Mouse (Mus musculus): ENCODE measurements at regions not wholly inside any gene's neighbourhood (a gene's known extent, or its start where the extent isn't known, plus 50 kb on each side); places are given as distances from the start of the nearest gene placed in this dataset.

- no peaks in the 10 kb centered on the region for H3K4me1 ChIP-seq (ENCODE audit: control insufficient read depth, insufficient read depth, low read depth, low read length)
- 79% methylated on average over 5 of the region's 5 CpGs for WGBS
- H3K9me3 ChIP-seq (ENCODE audit: control insufficient read depth, low read length), result no peaks in the 10 kb centered on the region
- H3K4me2 ChIP-seq (ENCODE audit: low read length), result no peak overlapping the region
- no peak overlapping the region for H3K9ac ChIP-seq (ENCODE audit: low read depth, low read length)
- H3K27me3 ChIP-seq (replicated peaks; ENCODE audit: control insufficient read depth, insufficient read depth, low read length), result no peaks in the 10 kb centered on the region
- no peak for ATAC-seq
- H3K27ac ChIP-seq (ENCODE audit: low read depth, low read length), result no peak overlapping the region
- no peaks in the 10 kb centered on the region for H3K36me3 ChIP-seq (ENCODE audit: control insufficient read depth, insufficient read depth, low read length)
- H3K4me3 ChIP-seq (ENCODE audit: low read length), result no peak overlapping the region
Measured at GRCm38 (mm10) chr3:148602730-148603255, 387.6 kb downstream of the Adgrl2 start.

- H3K4me3 ChIP-seq (ENCODE audit: low read length), result no peak overlapping the region
- H3K9ac ChIP-seq (ENCODE audit: low read depth, low read length), result no peak overlapping the region
- no peaks in the 10 kb centered on the region for H3K27me3 ChIP-seq (replicated peaks; ENCODE audit: control insufficient read depth, insufficient read depth, low read length)
- no peak overlapping the region for H3K4me2 ChIP-seq (ENCODE audit: low read length)
- H3K36me3 ChIP-seq (ENCODE audit: control insufficient read depth, insufficient read depth, low read length), result no peaks in the 10 kb centered on the region
- no peaks in the 10 kb centered on the region for H3K9me3 ChIP-seq (ENCODE audit: control insufficient read depth, low read length)
- H3K27ac ChIP-seq (ENCODE audit: low read depth, low read length), result no peak overlapping the region
- 89% methylated on average over 4 of the region's 4 CpGs for WGBS
- ATAC-seq, result no peak
- no peaks in the 10 kb centered on the region for H3K4me1 ChIP-seq (ENCODE audit: control insufficient read depth, insufficient read depth, low read depth, low read length)
Measured at GRCm38 (mm10) chr3:148595561-148595960, 394.8 kb downstream of the Adgrl2 start.

- Histone ChIP-seq H3K9ac (ENCODE audit: low read depth, low read length) (no peak overlapping the region), H3K36me3 (ENCODE audit: control insufficient read depth, insufficient read depth, low read length) (no peaks in the 10 kb centered on the region), H3K4me2 (ENCODE audit: low read length) (no peak overlapping the region), H3K9me3 (ENCODE audit: control insufficient read depth, low read length) (no peaks in the 10 kb centered on the region), H3K27me3 (replicated peaks; ENCODE audit: control insufficient read depth, insufficient read depth, low read length) (no peaks in the 10 kb centered on the region), H3K4me1 (ENCODE audit: control insufficient read depth, insufficient read depth, low read depth, low read length) (no peaks in the 10 kb centered on the region), H3K27ac (ENCODE audit: low read depth, low read length) (no peak overlapping the region), H3K4me3 (ENCODE audit: low read length) (no peak overlapping the region)
- WGBS, result 84% methylated on average over 2 of the region's 2 CpGs
- ATAC-seq, result no peak
Measured at GRCm38 (mm10) chr3:148589556-148589955, 400.8 kb downstream of the Adgrl2 start.

GRCm38 (mm10) chr3:148575735-148576134, 414.6 kb downstream of the Adgrl2 start:
- Histone ChIP-seq H3K36me3 (ENCODE audit: control insufficient read depth, insufficient read depth, low read length) (no peaks in the 10 kb centered on the region), H3K27ac (ENCODE audit: low read depth, low read length) (no peak overlapping the region), H3K4me2 (ENCODE audit: low read length) (no peak overlapping the region), H3K9ac (ENCODE audit: low read depth, low read length) (no peak overlapping the region), H3K4me3 (ENCODE audit: low read length) (no peak overlapping the region), H3K9me3 (ENCODE audit: control insufficient read depth, low read length) (no peaks in the 10 kb centered on the region), H3K4me1 (ENCODE audit: control insufficient read depth, insufficient read depth, low read depth, low read length) (no peaks in the 10 kb centered on the region), H3K27me3 (replicated peaks; ENCODE audit: control insufficient read depth, insufficient read depth, low read length) (no peaks in the 10 kb centered on the region)
- 83% methylated on average over 1 of the region's 1 CpGs for WGBS
- ATAC-seq, result no peak

GRCm38 (mm10) chr3:148572493-148572892, 417.9 kb downstream of the Adgrl2 start:
- Histone ChIP-seq H3K4me1 (ENCODE audit: control insufficient read depth, insufficient read depth, low read depth, low read length) (no peaks in the 10 kb centered on the region), H3K4me2 (ENCODE audit: low read length) (no peak overlapping the region), H3K9ac (ENCODE audit: low read depth, low read length) (no peak overlapping the region), H3K4me3 (ENCODE audit: low read length) (no peak overlapping the region), H3K9me3 (ENCODE audit: control insufficient read depth, low read length) (no peaks in the 10 kb centered on the region), H3K27me3 (replicated peaks; ENCODE audit: control insufficient read depth, insufficient read depth, low read length) (no peaks in the 10 kb centered on the region), H3K27ac (ENCODE audit: low read depth, low read length) (no peak overlapping the region), H3K36me3 (ENCODE audit: control insufficient read depth, insufficient read depth, low read length) (no peaks in the 10 kb centered on the region)
- 88% methylated on average over 4 of the region's 4 CpGs for WGBS
- ATAC-seq, result no peak

GRCm38 (mm10) chr3:148564716-148565115, 425.6 kb downstream of the Adgrl2 start:
- H3K27ac ChIP-seq (ENCODE audit: low read depth, low read length), result no peak overlapping the region
- no peaks in the 10 kb centered on the region for H3K9me3 ChIP-seq (ENCODE audit: control insufficient read depth, low read length)
- no peak overlapping the region for H3K4me2 ChIP-seq (ENCODE audit: low read length)
- no peaks in the 10 kb centered on the region for H3K36me3 ChIP-seq (ENCODE audit: control insufficient read depth, insufficient read depth, low read length)
- no peak overlapping the region for H3K9ac ChIP-seq (ENCODE audit: low read depth, low read length)
- H3K27me3 ChIP-seq (replicated peaks; ENCODE audit: control insufficient read depth, insufficient read depth, low read length), result no peaks in the 10 kb centered on the region
- no peaks in the 10 kb centered on the region for H3K4me1 ChIP-seq (ENCODE audit: control insufficient read depth, insufficient read depth, low read depth, low read length)
- H3K4me3 ChIP-seq (ENCODE audit: low read length), result no peak overlapping the region
- 80% methylated on average over 4 of the region's 4 CpGs for WGBS
- ATAC-seq, result no peak

GRCm38 (mm10) chr3:148561211-148561610, 429.1 kb downstream of the Adgrl2 start:
- Histone ChIP-seq H3K9me3 (ENCODE audit: control insufficient read depth, low read length) (no peaks in the 10 kb centered on the region), H3K27me3 (replicated peaks; ENCODE audit: control insufficient read depth, insufficient read depth, low read length) (no peaks in the 10 kb centered on the region), H3K4me1 (ENCODE audit: control insufficient read depth, insufficient read depth, low read depth, low read length) (no peaks in the 10 kb centered on the region), H3K27ac (ENCODE audit: low read depth, low read length) (no peak overlapping the region), H3K9ac (ENCODE audit: low read depth, low read length) (no peak overlapping the region), H3K36me3 (ENCODE audit: control insufficient read depth, insufficient read depth, low read length) (no peaks in the 10 kb centered on the region), H3K4me2 (ENCODE audit: low read length) (no peak overlapping the region), H3K4me3 (ENCODE audit: low read length) (no peak overlapping the region)
- WGBS, result 78% methylated on average over 4 of the region's 4 CpGs
- ATAC-seq, result no peak

GRCm38 (mm10) chr3:148559752-148560460, 430.4 kb downstream of the Adgrl2 start:
- H3K4me2 ChIP-seq (ENCODE audit: low read length), result no peak overlapping the region
- H3K27me3 ChIP-seq (replicated peaks; ENCODE audit: control insufficient read depth, insufficient read depth, low read length), result no peaks in the 10 kb centered on the region
- 72% methylated on average over 13 of the region's 13 CpGs for WGBS
- no peak overlapping the region for H3K9ac ChIP-seq (ENCODE audit: low read depth, low read length)
- H3K4me3 ChIP-seq (ENCODE audit: low read length), result no peak overlapping the region
- H3K9me3 ChIP-seq (ENCODE audit: control insufficient read depth, low read length), result no peaks in the 10 kb centered on the region
- H3K4me1 ChIP-seq (ENCODE audit: control insufficient read depth, insufficient read depth, low read depth, low read length), result no peaks in the 10 kb centered on the region
- no peaks in the 10 kb centered on the region for H3K36me3 ChIP-seq (ENCODE audit: control insufficient read depth, insufficient read depth, low read length)
- ATAC-seq, result no peak
- H3K27ac ChIP-seq (ENCODE audit: low read depth, low read length), result no peak overlapping the region

GRCm38 (mm10) chr3:148558592-148559157, 431.7 kb downstream of the Adgrl2 start:
- no peak overlapping the region for H3K27ac ChIP-seq (ENCODE audit: low read depth, low read length)
- no peak overlapping the region for H3K4me3 ChIP-seq (ENCODE audit: low read length)
- H3K27me3 ChIP-seq (replicated peaks; ENCODE audit: control insufficient read depth, insufficient read depth, low read length), result no peaks in the 10 kb centered on the region
- ATAC-seq, result no peak
- 72% methylated on average over 5 of the region's 5 CpGs for WGBS
- no peaks in the 10 kb centered on the region for H3K4me1 ChIP-seq (ENCODE audit: control insufficient read depth, insufficient read depth, low read depth, low read length)
- H3K9ac ChIP-seq (ENCODE audit: low read depth, low read length), result no peak overlapping the region
- no peaks in the 10 kb centered on the region for H3K9me3 ChIP-seq (ENCODE audit: control insufficient read depth, low read length)
- H3K36me3 ChIP-seq (ENCODE audit: control insufficient read depth, insufficient read depth, low read length), result no peaks in the 10 kb centered on the region
- H3K4me2 ChIP-seq (ENCODE audit: low read length), result no peak overlapping the region
